Mouse (Mus musculus): Measurements from ENCODE around the gene Rbms3.

Gene Rbms3

GRCm38 (mm10) chr9:116834949-116835348 lies 794.8 kb downstream of the Rbms3 start:
- no peak for DNase-seq (ENCODE audit: low read depth, low spot score)

- no peak for DNase-seq (ENCODE audit: low read depth, low spot score)
These were observed 796.0 kb downstream of the Rbms3 start for GRCm38 (mm10) chr9:116833677-116834076.

- DNase-seq (ENCODE audit: low read depth, low spot score), result no peak
These were observed 796.9 kb downstream of the Rbms3 start for GRCm38 (mm10) chr9:116832822-116833221.

- DNase-seq (ENCODE audit: low read depth, low spot score), result no peak
These were observed 798.3 kb downstream of the Rbms3 start for GRCm38 (mm10) chr9:116831386-116831785.

GRCm38 (mm10) chr9:116829929-116830328 lies 799.8 kb downstream of the Rbms3 start:
- DNase-seq (ENCODE audit: low read depth, low spot score), result no peak

GRCm38 (mm10) chr9:116821601-116822000 lies 808.1 kb downstream of the Rbms3 start:
- no peak for DNase-seq (ENCODE audit: low read depth, low spot score)

- DNase-seq (ENCODE audit: low read depth, low spot score), result no peak
These were observed 812.5 kb downstream of the Rbms3 start for GRCm38 (mm10) chr9:116817196-116817595.

GRCm38 (mm10) chr9:116814495-116815094 lies 815.1 kb downstream of the Rbms3 start:
- DNase-seq (ENCODE audit: low read depth, low spot score), result no peak

- DNase-seq (ENCODE audit: low read depth, low spot score), result no peak
These were observed 816.3 kb downstream of the Rbms3 start for GRCm38 (mm10) chr9:116813396-116813795.

- no peak for DNase-seq (ENCODE audit: low read depth, low spot score)
These were observed 820.5 kb downstream of the Rbms3 start for GRCm38 (mm10) chr9:116809260-116809659.

GRCm38 (mm10) chr9:116808401-116808800 lies 821.3 kb downstream of the Rbms3 start:
- DNase-seq (ENCODE audit: low read depth, low spot score), result no peak

GRCm38 (mm10) chr9:116807166-116808081 lies 822.3 kb downstream of the Rbms3 start:
- DNase-seq (ENCODE audit: low read depth, low spot score), result peak; percentile 4

- no peak for DNase-seq (ENCODE audit: low read depth, low spot score)
These were observed 826.4 kb downstream of the Rbms3 start for GRCm38 (mm10) chr9:116803292-116803731.

GRCm38 (mm10) chr9:116802602-116803001 lies 827.1 kb downstream of the Rbms3 start:
- no peak for DNase-seq (ENCODE audit: low read depth, low spot score)

GRCm38 (mm10) chr9:116795240-116795955 lies 834.3 kb downstream of the Rbms3 start:
- no peak for DNase-seq (ENCODE audit: low read depth, low spot score)

GRCm38 (mm10) chr9:116791850-116792249 lies 837.9 kb downstream of the Rbms3 start:
- DNase-seq (ENCODE audit: low read depth, low spot score), result no peak

GRCm38 (mm10) chr9:116786136-116787046 lies 843.3 kb downstream of the Rbms3 start:
- no peak for DNase-seq (ENCODE audit: low read depth, low spot score)

- no peak for DNase-seq (ENCODE audit: low read depth, low spot score)
These were observed 857.9 kb downstream of the Rbms3 start for GRCm38 (mm10) chr9:116771820-116772219.

GRCm38 (mm10) chr9:116769358-116770054 lies 860.2 kb downstream of the Rbms3 start:
- DNase-seq (ENCODE audit: low read depth, low spot score), result no peak

GRCm38 (mm10) chr9:116762395-116763025 lies 867.2 kb downstream of the Rbms3 start:
- no peak for DNase-seq (ENCODE audit: low read depth, low spot score)

Data from R1 (cell line).